Mouse (Mus musculus): ENCODE measurements at regions not wholly inside any gene's neighbourhood (a gene's known extent, or its start where the extent isn't known, plus 50 kb on each side); places are given as distances from the start of the nearest gene placed in this dataset.

DNA sequence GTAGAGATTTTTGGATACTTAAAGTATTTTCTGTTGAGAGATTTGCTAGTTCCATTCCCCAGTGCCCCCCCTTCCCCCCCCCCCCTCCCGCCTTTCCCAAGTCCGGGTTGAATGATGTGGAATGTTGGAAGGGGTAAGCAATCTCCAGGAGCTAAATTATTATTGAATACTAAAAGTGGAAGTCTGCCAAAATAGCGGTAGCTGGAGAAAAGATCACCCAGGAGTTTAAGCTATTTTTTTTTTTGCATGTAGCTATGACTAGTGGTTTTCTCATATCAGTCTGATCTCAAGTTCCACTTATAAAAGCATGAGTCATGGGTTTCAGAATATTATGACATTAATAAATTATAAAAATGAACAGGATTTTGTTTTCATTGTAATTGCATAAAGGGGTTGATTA lies 365.6 kb downstream of the Cntnap4 start:
- TF ChIP-seq POLR2A (IDR thresholded peaks at IDR 0.05; ENCODE audit: insufficient read depth, low read depth, low read length) = no peak
- TF ChIP-seq CTCF (IDR thresholded peaks at IDR 0.05; ENCODE audit: insufficient read depth, low read depth, low read length) = no peak
